Mouse (Mus musculus): ENCODE results near the gene Kcnrg.
"Not testable (repeated sequence)": the region's sequence is repeated elsewhere in the genome, so short reads cannot be mapped to it uniquely, and the experiment has no call there.

The Kcnrg gene

GRCm38 (mm10) chr14:61607157-61607556 is at the start of gene Kcnrg:
Gene Kcnrg (plus strand): TSS chr14:61607457.
- no peak for DNase-seq (ENCODE audit: low read depth)

GRCm38 (mm10) chr14:61558901-61559300 is 48.4 kb upstream of the Kcnrg start:
- DNase-seq (ENCODE audit: low read depth), result no peak

- DNase-seq (ENCODE audit: low read depth), result no peak
Observed at GRCm38 (mm10) chr14:61559856-61560255, 47.4 kb upstream of the Kcnrg start.

DNA sequence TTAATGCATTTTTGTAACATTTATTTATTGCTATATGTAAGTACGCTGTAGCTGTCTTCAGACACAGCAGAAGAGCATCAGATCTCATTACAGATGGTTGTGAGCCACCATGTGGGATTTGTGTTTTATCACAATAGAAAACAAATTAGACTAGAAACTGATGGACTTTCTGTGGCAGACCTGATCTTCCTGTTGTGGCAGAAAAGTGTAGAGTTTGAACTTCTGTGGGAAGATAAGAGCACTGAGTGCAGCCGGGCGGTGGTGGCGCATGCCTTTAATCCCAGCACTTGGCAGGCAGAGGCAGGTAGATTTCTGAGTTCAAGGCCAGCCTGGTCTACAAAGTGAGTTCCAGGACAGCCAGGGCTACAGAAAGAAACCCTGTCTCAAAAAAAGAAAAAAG is 41.0 kb upstream of the Kcnrg start:
- not testable (repeated sequence) for DNase-seq (ENCODE audit: low read depth)

DNA sequence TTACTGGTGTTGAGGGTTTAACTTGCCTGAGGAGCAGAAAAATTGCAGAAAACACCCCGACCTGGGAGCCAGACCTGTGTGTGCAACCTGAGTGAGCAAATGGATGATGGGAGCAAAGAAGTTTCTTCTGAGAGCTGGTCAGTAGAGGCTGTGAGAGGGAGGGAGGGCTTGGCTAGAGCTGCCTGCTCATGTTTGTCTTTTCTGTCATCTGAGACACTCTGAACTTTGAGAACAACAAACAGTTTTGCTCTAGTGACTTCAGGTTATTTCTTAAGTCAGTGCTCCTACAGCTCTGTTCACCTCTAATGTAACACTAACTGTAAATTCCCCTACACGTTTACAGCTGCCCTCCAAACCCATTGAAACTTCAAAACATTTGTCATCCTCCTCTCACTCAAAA is 37.9 kb upstream of the Kcnrg start:
- DNase-seq (ENCODE audit: low read depth), result no peak

- peak; percentile 91 for DNase-seq (ENCODE audit: low read depth)
Observed at GRCm38 (mm10) chr14:61571366-61571765, 35.9 kb upstream of the Kcnrg start.

DNA sequence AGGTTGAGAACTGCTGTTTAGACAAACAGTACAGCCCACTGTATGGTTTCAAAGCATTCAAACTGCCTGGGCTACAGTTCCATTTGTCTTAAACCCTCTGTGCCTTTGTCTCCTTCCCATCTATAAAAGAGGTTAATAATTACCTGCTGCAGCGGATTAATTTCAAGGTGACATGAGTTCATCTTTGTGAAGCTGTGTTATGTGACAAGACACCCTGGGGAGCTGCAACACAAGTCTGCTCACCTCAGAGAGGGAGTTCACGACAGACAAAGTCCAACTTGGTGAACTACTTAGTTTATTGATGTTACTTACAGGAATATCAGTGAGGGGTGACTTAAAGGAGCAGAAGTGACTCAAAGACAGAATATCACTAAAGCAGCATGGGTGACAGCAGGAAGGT is 35.1 kb upstream of the Kcnrg start:
- DNase-seq (ENCODE audit: low read depth), result no peak

DNA sequence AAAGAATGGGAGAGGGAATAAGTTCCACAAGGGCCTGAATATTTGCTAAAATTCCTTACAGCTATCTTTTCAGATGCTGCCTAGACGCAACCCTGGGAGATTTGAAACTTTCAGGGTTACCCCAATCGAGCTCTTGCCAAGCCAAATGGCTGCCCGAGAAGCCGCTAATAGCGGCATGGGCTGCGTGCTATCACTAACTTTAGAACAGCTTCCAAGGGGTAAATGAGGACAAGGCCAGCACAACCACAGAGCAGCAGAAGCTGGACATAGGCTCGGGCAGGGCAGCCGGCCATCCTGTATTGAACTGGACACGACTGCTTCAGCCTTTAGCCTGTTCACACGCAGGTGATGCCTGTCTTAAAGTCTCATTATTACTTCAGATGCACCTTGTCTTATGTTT is 32.2 kb upstream of the Kcnrg start:
- no peak for DNase-seq (ENCODE audit: low read depth)

GRCm38 (mm10) chr14:61575941-61576340 is 31.3 kb upstream of the Kcnrg start:
- DNase-seq (ENCODE audit: low read depth), result no peak

DNA sequence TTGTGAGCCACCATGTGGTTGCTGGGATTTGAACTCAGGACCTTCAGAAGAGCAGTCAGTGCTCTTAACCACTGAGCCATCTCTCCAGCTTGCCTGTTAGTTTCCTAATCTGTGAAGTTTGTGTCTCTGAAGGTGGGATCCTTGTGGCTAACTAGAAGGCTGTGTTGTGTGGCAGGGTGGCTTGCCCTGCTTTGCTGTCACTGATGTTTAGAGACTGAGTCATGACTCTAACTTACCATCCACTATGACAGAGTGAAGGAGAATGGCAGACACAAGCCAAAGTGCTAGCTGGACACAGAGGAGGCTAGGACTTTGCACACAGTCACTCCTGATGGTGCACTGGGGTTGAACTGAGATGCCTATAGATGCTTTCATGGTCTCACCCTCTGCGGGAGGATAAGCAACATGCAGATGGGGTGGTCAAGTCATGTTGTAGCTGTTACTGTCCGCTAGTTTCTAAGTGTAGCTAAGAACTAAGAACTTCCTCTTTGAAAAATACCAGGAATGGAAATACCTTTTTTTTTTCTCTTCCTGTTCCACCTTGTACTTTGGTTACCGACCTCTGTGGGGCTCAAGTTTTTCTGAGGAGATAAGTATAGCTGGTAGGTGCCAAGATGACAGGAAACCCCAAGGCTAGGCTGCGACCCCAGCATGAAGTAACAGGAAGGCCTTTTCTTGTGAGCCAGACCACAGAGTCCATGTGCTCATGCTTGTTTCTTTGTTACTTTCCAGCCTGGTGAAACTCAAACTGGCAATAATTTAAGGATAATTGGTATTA is 17.8 kb upstream of the Kcnrg start:
- DNase-seq (ENCODE audit: low read depth), result no peak

DNA sequence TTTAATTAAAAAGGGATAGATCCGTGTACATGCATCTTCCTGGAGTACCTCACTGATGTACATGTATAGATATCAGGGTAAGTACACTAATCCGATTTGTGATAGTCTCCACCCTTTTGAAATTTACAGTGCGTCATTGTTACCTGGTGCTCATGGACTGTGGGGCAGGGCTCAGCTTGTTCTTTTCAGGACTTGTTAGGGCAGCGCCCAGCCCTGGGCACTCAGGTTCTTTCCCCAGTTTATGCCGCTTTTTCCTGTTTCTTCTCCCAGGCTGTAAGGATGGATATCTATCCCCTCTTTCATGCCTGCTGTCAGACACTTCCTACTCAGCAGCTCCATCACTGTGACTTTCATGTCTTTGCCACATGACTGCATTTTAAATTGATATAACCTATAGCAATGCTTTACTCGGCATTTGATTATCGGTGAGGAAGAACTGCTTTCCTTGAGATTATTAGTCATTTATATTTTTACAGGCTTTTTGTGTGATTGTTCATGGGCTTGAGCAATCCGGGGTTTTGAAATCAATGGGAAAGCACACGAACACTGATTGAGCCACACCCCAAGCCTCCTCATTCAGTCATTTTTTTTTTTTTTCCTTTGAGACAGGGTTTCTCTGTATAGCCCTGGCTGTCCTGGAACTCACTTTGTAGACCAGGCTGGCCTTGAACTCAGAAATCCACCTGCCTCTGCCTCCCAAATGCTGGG is 10.4 kb upstream of the Kcnrg start:
- DNase-seq (ENCODE audit: low read depth), result no peak

- DNase-seq (ENCODE audit: low read depth), result peak; percentile 39
Observed at GRCm38 (mm10) chr14:61597968-61598367, 9.3 kb upstream of the Kcnrg start, which contains the start of gene Trim13. Gene Trim13 (plus strand): TSS chr14:61598247.

GRCm38 (mm10) chr14:61599057-61599806 is 8.0 kb upstream of the Kcnrg start:
- DNase-seq (ENCODE audit: low read depth), result peak; percentile 90

- no peak for DNase-seq (ENCODE audit: low read depth)
Observed at GRCm38 (mm10) chr14:61601348-61601747, 5.9 kb upstream of the Kcnrg start.

DNA sequence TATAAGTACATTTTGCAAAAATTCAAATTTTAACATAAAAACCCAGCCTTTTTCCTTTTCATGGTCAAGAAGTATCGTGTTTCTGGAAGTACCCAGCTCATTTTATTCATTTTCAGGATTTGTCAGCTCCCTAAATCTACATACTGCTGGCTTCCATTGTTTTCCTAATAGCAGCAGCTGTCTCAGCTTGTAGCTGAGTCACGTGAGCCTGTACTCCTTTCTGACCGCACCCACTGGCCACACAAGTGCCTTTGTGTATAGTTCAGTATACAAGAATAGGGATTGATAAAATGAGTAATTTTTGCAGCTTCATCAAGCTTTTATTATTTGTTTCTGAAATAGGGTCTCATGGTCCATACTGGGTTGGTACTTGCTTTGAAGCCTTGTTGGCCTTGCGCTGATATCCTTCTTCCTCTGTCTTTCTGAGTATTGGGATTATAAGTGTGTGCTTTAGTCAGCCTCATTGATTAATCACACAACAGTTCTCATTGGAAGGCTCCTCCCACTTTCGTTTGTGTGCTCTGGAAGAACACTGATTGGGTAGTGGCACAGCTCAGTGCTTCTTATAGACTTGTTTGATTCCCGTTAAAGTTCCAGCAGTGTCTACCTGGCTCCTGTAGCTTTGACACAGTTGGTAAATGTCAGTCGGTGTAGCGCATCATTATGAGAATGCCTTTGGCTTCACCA is 4.0 kb upstream of the Kcnrg start:
- no peak for DNase-seq (ENCODE audit: low read depth)

- no peak for DNase-seq (ENCODE audit: low read depth)
Observed at GRCm38 (mm10) chr14:61604081-61604480, 3.2 kb upstream of the Kcnrg start.

DNA sequence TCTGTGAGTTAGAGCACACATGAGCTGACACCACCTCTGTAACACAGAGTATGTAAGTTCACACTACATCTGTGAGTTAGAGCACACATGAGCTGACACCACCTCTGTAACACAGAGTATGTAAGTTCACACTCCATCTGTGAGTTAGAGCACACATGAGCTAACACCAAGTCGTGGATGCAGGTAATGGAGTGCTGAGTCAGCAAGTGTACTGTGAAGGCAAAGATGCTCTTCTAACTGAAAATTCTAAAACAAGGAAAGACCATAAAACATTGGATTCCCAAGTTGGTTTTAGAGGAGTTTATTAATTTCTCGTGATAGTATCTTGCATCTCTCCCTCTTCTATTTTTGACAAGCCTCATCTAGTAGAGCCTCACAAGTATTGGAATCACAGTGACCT is 1.2 kb upstream of the Kcnrg start:
- not testable (repeated sequence) for DNase-seq (ENCODE audit: low read depth)

- no peak for DNase-seq (ENCODE audit: low read depth)
Observed at GRCm38 (mm10) chr14:61611766-61612165, 4.5 kb downstream of the Kcnrg start.

- no peak for DNase-seq (ENCODE audit: low read depth)
Observed at GRCm38 (mm10) chr14:61613319-61613718, 6.1 kb downstream of the Kcnrg start.

GRCm38 (mm10) chr14:61620371-61620770 is 13.1 kb downstream of the Kcnrg start:
- DNase-seq (ENCODE audit: low read depth), result no peak

DNA sequence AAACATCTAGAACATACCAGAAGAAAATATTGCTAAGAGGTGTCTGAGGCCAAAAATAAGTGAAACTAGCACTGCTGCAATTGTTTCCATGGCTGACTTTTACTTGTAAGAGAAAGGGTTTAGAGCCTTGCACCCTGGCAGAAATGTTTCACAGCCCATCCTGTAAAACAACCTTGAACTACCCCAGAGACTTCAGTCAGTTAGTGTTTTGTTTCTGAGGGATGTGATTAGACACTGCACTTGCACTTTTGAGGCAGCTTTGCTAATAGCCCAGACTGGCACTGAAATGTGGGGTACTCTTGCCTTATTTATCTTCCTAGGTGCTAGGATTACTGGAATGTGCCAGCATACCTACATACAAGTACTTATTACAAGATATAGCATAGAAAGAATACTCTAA is 28.7 kb downstream of the Kcnrg start:
- no peak for DNase-seq (ENCODE audit: low read depth)

DNA sequence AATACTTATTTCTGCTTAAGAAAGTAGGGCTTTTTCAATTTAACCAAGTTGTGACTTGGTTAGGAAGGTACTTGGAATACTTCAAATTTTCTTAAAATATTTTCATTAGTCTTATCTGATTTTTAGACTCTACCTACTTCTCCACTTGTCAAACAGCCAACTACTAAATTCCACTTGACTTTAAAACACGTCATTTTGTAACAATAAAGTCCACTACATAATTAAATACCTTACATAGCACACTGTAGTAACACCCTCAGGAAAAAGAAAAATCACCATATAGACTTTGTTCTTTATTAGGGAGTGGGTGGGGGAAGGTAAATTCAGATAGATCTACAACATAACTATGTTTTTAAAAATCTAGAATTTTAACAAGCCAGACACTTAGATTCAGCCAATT is 35.4 kb downstream of the Kcnrg start:
- no peak for DNase-seq (ENCODE audit: low read depth)
